Mouse (Mus musculus): ENCODE results near the gene Slc4a8. TPM values are rescaled to one million over a fixed set of nuclear protein-coding genes. Genes with fewer than 3 reads are reported as not detected.

The Slc4a8 gene
- total RNA-seq, 1 experiment, result 25.6 TPM

GRCm38 (mm10) chr15:100792324-100792723 is 30.8 kb downstream of the Slc4a8 start:
- DNase-seq (ENCODE audit: low read depth, low spot score), result no peak
- H3K27ac ChIP-seq (ENCODE audit: insufficient read depth, low read depth, low read length, poor library complexity, severe bottlenecking), result no peak overlapping the region
- H3K4me3 ChIP-seq (ENCODE audit: insufficient read depth in 1 of 2, low read depth in 1 of 2, low read length in 2 of 2, poor library complexity in 1 of 2, severe bottlenecking in 1 of 2), result no peak overlapping the region
- in situ Hi-C loops (cut with MboI; ENCODE audit: low sequenced_read_pairs in 2 of 2, unreplicated experiment in 2 of 2), result no loop called here
- no peak for TF ChIP-seq HCFC1 (IDR thresholded peaks at IDR 0.05; ENCODE audit: borderline replicate concordance, insufficient read depth, low read length)
- no peak for TF ChIP-seq MAFK (IDR thresholded peaks at IDR 0.05; ENCODE audit: insufficient read depth, low read depth, low read length)
- no peak for TF ChIP-seq CHD2 (IDR thresholded peaks at IDR 0.05; ENCODE audit: low read depth, low read length)
- no peak for TF ChIP-seq ZNF384 (IDR thresholded peaks at IDR 0.05; ENCODE audit: low read depth, low read length)
- no peak for TF ChIP-seq ZC3H11A (IDR thresholded peaks at IDR 0.05; ENCODE audit: borderline replicate concordance, low read depth, low read length)
- no peak overlapping the region for H3K9ac ChIP-seq (ENCODE audit: insufficient read depth, low read depth, low read length, poor library complexity, severe bottlenecking)
- no peaks in the 10 kb centered on the region; the same call in 1 of the 2 replicates for H3K36me3 ChIP-seq (ENCODE audit: control insufficient read depth, insufficient read depth, low read length, poor library complexity, severe bottlenecking)
- peaks cover 7 to 21% of the 10 kb centered on the region in 2 experiments; a peak in 2 of 4 replicates for H3K4me1 ChIP-seq (ENCODE audit: control insufficient read depth in 2 of 2, insufficient read depth in 2 of 2, low read length in 2 of 2, poor library complexity in 1 of 2)
- H3K9me3 ChIP-seq (ENCODE audit: control insufficient read depth, insufficient read depth, low read depth, low read length), result no peaks in the 10 kb centered on the region

- H3K4me3 ChIP-seq (ENCODE audit: insufficient read depth in 1 of 2, low read depth in 1 of 2, low read length in 2 of 2, poor library complexity in 1 of 2, severe bottlenecking in 1 of 2), result no peak overlapping the region
- no peak for DNase-seq (ENCODE audit: low read depth, low spot score)
Observed at GRCm38 (mm10) chr15:100800914-100801313, 39.4 kb downstream of the Slc4a8 start.

GRCm38 (mm10) chr15:100808062-100808461 is 46.5 kb downstream of the Slc4a8 start:
- H3K9me3 ChIP-seq (ENCODE audit: control insufficient read depth, insufficient read depth, low read depth, low read length), result no peaks in the 10 kb centered on the region
- no peak overlapping the region for H3K27ac ChIP-seq (ENCODE audit: insufficient read depth, low read depth, low read length, poor library complexity, severe bottlenecking)
- no peak overlapping the region for H3K9ac ChIP-seq (ENCODE audit: insufficient read depth, low read depth, low read length, poor library complexity, severe bottlenecking)
- no peak for TF ChIP-seq HCFC1 (IDR thresholded peaks at IDR 0.05; ENCODE audit: borderline replicate concordance, insufficient read depth, low read length)
- no peak overlapping the region for H3K4me3 ChIP-seq (ENCODE audit: insufficient read depth in 1 of 2, low read depth in 1 of 2, low read length in 2 of 2, poor library complexity in 1 of 2, severe bottlenecking in 1 of 2)
- in situ Hi-C loops (cut with MboI; ENCODE audit: low sequenced_read_pairs in 2 of 2, unreplicated experiment in 2 of 2), result no loop called here
- no peaks in the 10 kb centered on the region; the same call in none of the 2 replicates for H3K36me3 ChIP-seq (ENCODE audit: control insufficient read depth, insufficient read depth, low read length, poor library complexity, severe bottlenecking)
- DNase-seq (ENCODE audit: low read depth, low spot score), result no peak
- no peaks in the 10 kb centered on the region; a peak in 1 of 4 replicates for H3K4me1 ChIP-seq (ENCODE audit: control insufficient read depth in 2 of 2, insufficient read depth in 2 of 2, low read length in 2 of 2, poor library complexity in 1 of 2)

More at GRCm38 (mm10) chr15:100800914-100801313, 39.4 kb downstream of the Slc4a8 start:
- in situ Hi-C loops (cut with MboI; ENCODE audit: low sequenced_read_pairs in 2 of 2, unreplicated experiment in 2 of 2), result no loop called here
- Histone ChIP-seq H3K9ac (ENCODE audit: insufficient read depth, low read depth, low read length, poor library complexity, severe bottlenecking) (no peak overlapping the region), H3K27ac (ENCODE audit: insufficient read depth, low read depth, low read length, poor library complexity, severe bottlenecking) (no peak overlapping the region), H3K4me1 (ENCODE audit: control insufficient read depth in 2 of 2, insufficient read depth in 2 of 2, low read length in 2 of 2, poor library complexity in 1 of 2) (peaks cover 0 to 5% of the 10 kb centered on the region in 2 experiments; a peak in 2 of 4 replicates), H3K36me3 (ENCODE audit: control insufficient read depth, insufficient read depth, low read length, poor library complexity, severe bottlenecking) (peaks cover 2% of the 10 kb centered on the region), H3K9me3 (ENCODE audit: control insufficient read depth, insufficient read depth, low read depth, low read length) (no peaks in the 10 kb centered on the region)
- TF ChIP-seq HCFC1 (IDR thresholded peaks at IDR 0.05; ENCODE audit: borderline replicate concordance, insufficient read depth, low read length) (no peak), CHD2 (IDR thresholded peaks at IDR 0.05; ENCODE audit: low read depth, low read length) (no peak), ZNF384 (IDR thresholded peaks at IDR 0.05; ENCODE audit: low read depth, low read length) (no peak), MAFK (IDR thresholded peaks at IDR 0.05; ENCODE audit: insufficient read depth, low read depth, low read length) (no peak), ZC3H11A (IDR thresholded peaks at IDR 0.05; ENCODE audit: borderline replicate concordance, low read depth, low read length) (no peak)

GRCm38 (mm10) chr15:100808484-100808883 is 46.9 kb downstream of the Slc4a8 start:
- Histone ChIP-seq H3K27ac (ENCODE audit: insufficient read depth, low read depth, low read length, poor library complexity, severe bottlenecking) (no peak overlapping the region), H3K9ac (ENCODE audit: insufficient read depth, low read depth, low read length, poor library complexity, severe bottlenecking) (no peak overlapping the region), H3K9me3 (ENCODE audit: control insufficient read depth, insufficient read depth, low read depth, low read length) (no peaks in the 10 kb centered on the region), H3K4me1 (ENCODE audit: control insufficient read depth in 2 of 2, insufficient read depth in 2 of 2, low read length in 2 of 2, poor library complexity in 1 of 2) (no peaks in the 10 kb centered on the region; a peak in 1 of 4 replicates), H3K4me3 (ENCODE audit: insufficient read depth in 1 of 2, low read depth in 1 of 2, low read length in 2 of 2, poor library complexity in 1 of 2, severe bottlenecking in 1 of 2) (no peak overlapping the region), H3K36me3 (ENCODE audit: control insufficient read depth, insufficient read depth, low read length, poor library complexity, severe bottlenecking) (peaks cover 4% of the 10 kb centered on the region; the same call in 1 of the 2 replicates)
- TF ChIP-seq CHD2 (IDR thresholded peaks at IDR 0.05; ENCODE audit: low read depth, low read length) (no peak), ZC3H11A (IDR thresholded peaks at IDR 0.05; ENCODE audit: borderline replicate concordance, low read depth, low read length) (no peak), MAFK (IDR thresholded peaks at IDR 0.05; ENCODE audit: insufficient read depth, low read depth, low read length) (no peak), HCFC1 (IDR thresholded peaks at IDR 0.05; ENCODE audit: borderline replicate concordance, insufficient read depth, low read length) (no peak), ZNF384 (IDR thresholded peaks at IDR 0.05; ENCODE audit: low read depth, low read length) (no peak)
- in situ Hi-C loops (cut with MboI; ENCODE audit: low sequenced_read_pairs in 2 of 2, unreplicated experiment in 2 of 2), result no loop called here
- DNase-seq (ENCODE audit: low read depth, low spot score), result no peak

GRCm38 (mm10) chr15:100810243-100810642 is 48.7 kb downstream of the Slc4a8 start:
- no peaks in the 10 kb centered on the region; a peak in 1 of 4 replicates for H3K4me1 ChIP-seq (ENCODE audit: control insufficient read depth in 2 of 2, insufficient read depth in 2 of 2, low read length in 2 of 2, poor library complexity in 1 of 2)
- no peak overlapping the region for H3K9ac ChIP-seq (ENCODE audit: insufficient read depth, low read depth, low read length, poor library complexity, severe bottlenecking)
- no peak for DNase-seq (ENCODE audit: low read depth, low spot score)
- in situ Hi-C loops (cut with MboI; ENCODE audit: low sequenced_read_pairs in 2 of 2, unreplicated experiment in 2 of 2), result no loop called here
- H3K36me3 ChIP-seq (ENCODE audit: control insufficient read depth, insufficient read depth, low read length, poor library complexity, severe bottlenecking), result peaks cover 4% of the 10 kb centered on the region; the same call in 1 of the 2 replicates
- no peak for TF ChIP-seq ZC3H11A (IDR thresholded peaks at IDR 0.05; ENCODE audit: borderline replicate concordance, low read depth, low read length)
- TF ChIP-seq ZNF384 (IDR thresholded peaks at IDR 0.05; ENCODE audit: low read depth, low read length), result no peak
- TF ChIP-seq HCFC1 (IDR thresholded peaks at IDR 0.05; ENCODE audit: borderline replicate concordance, insufficient read depth, low read length), result no peak
- no peak for TF ChIP-seq CHD2 (IDR thresholded peaks at IDR 0.05; ENCODE audit: low read depth, low read length)
- no peak for TF ChIP-seq MAFK (IDR thresholded peaks at IDR 0.05; ENCODE audit: insufficient read depth, low read depth, low read length)
- H3K9me3 ChIP-seq (ENCODE audit: control insufficient read depth, insufficient read depth, low read depth, low read length), result no peaks in the 10 kb centered on the region
- no peak overlapping the region for H3K4me3 ChIP-seq (ENCODE audit: insufficient read depth in 1 of 2, low read depth in 1 of 2, low read length in 2 of 2, poor library complexity in 1 of 2, severe bottlenecking in 1 of 2)
- no peak overlapping the region for H3K27ac ChIP-seq (ENCODE audit: insufficient read depth, low read depth, low read length, poor library complexity, severe bottlenecking)

Measured in ES-E14 (cell line).